Mouse (Mus musculus) lung, adult 2 months (tissue): ENCODE measurements around the gene Cacna1i. TPM values are rescaled to one million over a fixed set of nuclear protein-coding genes. Genes with fewer than 3 reads are reported as not detected.

Experiments used
- DNase-seq: peaks from one replicate; pipeline ENCODE4 v3.0.0; 2022
- H3K4me1 ChIP-seq: fragments of 200-500 bp; 2 replicates; pipeline ENCODE4 v1.6.1; 2011; ENCODE audit warnings: low read length; ENCODE audit not compliant: control insufficient read depth, insufficient read depth
- H3K4me3 ChIP-seq: fragments of 200-500 bp; replicated peaks from 2 replicates; pipeline ENCODE3; 2011; ENCODE audit warnings: low read depth, mild to moderate bottlenecking, control low read depth, low read length; ENCODE audit errors: extremely low read depth
- CTCF ChIP-seq: fragments of 200-500 bp; IDR thresholded peaks from 2 replicates; pipeline ENCODE4 v1.5.1; 2011; ENCODE audit warnings: mild to moderate bottlenecking, low read length, control low read depth; ENCODE audit not compliant: insufficient read depth
- POLR2A ChIP-seq: fragments of 200-500 bp; IDR thresholded peaks from 2 replicates; pipeline ENCODE4 v1.6.1; 2011; ENCODE audit warnings: low read depth, mild to moderate bottlenecking, control low read depth, low read length, borderline replicate concordance; ENCODE audit errors: extremely low read depth
- WGBS: fragments of 180-500 bp; shearing (Covaris S2); methylation state at CpG from one replicate; pipeline ENCODE4 v1.1.7; 2018; 5-methylcytosine and 5-hydroxymethylcytosine counted together
- polyA plus RNA-seq: library from polyadenylated mRNA; depleted of rRNA; stranded (reverse); fragments of >200 nt; gene quantifications from 2 replicates; pipeline ENCODE4 v1.2.3, GENCODE M21; 2012

The Cacna1i gene
- polyA plus RNA-seq, 1 experiment = 1.2 TPM

GRCm38 (mm10) chr15:80271858-80272396, 15.1 kb upstream of the Cacna1i start:
- H3K4me1 ChIP-seq = no peaks in the 10 kb centered on the region
- DNase-seq = no peak
- WGBS = 71% methylated on average over 3 of the region's 3 CpGs
- no peak overlapping the region for H3K4me3 ChIP-seq
- no peak for TF ChIP-seq POLR2A
- TF ChIP-seq CTCF = no peak

- whole genome bisulfite sequencing = 43% methylated on average over 9 of the region's 9 CpGs
- no peak for TF ChIP-seq CTCF
- no peak for TF ChIP-seq POLR2A
Observed at GRCm38 (mm10) chr15:80277107-80277506, 9.9 kb upstream of the Cacna1i start.

GRCm38 (mm10) chr15:80277625-80278024, 9.4 kb upstream of the Cacna1i start:
- DNase-seq = peak; percentile 31
- TF ChIP-seq CTCF (no peak), POLR2A (no peak)
- WGBS = under 1% methylated on average over 6 of the region's 6 CpGs
- Histone ChIP-seq H3K4me1 (no peaks in the 10 kb centered on the region), H3K4me3 (no peak overlapping the region)

More at GRCm38 (mm10) chr15:80277107-80277506, 9.9 kb upstream of the Cacna1i start:
- no peak for DNase-seq
- no peaks in the 10 kb centered on the region for H3K4me1 ChIP-seq
- H3K4me3 ChIP-seq = no peak overlapping the region

- WGBS = 54% methylated on average over 5 of the region's 5 CpGs
- no peak for DNase-seq
- Histone ChIP-seq H3K4me1 (no peaks in the 10 kb centered on the region), H3K4me3 (no peak overlapping the region)
- TF ChIP-seq CTCF (no peak), POLR2A (no peak)
Observed at GRCm38 (mm10) chr15:80278121-80278759, 8.8 kb upstream of the Cacna1i start.

- 76% methylated on average over 2 of the region's 2 CpGs for WGBS
- H3K4me3 ChIP-seq = no peak overlapping the region
Observed at GRCm38 (mm10) chr15:80279053-80279452, 8.0 kb upstream of the Cacna1i start.

GRCm38 (mm10) chr15:80280646-80281045, 6.4 kb upstream of the Cacna1i start:
- Histone ChIP-seq H3K4me1 (no peaks in the 10 kb centered on the region), H3K4me3 (no peak overlapping the region)
- peak; percentile 30 for DNase-seq
- WGBS = 20% methylated on average over 6 of the region's 6 CpGs
- TF ChIP-seq CTCF (peak; percentile 86), POLR2A (no peak)

More at GRCm38 (mm10) chr15:80279053-80279452, 8.0 kb upstream of the Cacna1i start:
- TF ChIP-seq CTCF (no peak), POLR2A (no peak)
- no peak for DNase-seq
- H3K4me1 ChIP-seq = no peaks in the 10 kb centered on the region

GRCm38 (mm10) chr15:80288036-80288435, 998 bp downstream of the Cacna1i start:
- DNase-seq = no peak
- 5% methylated on average over 23 of the region's 23 CpGs for WGBS
- TF ChIP-seq POLR2A = no peak
- no peak for TF ChIP-seq CTCF
- no peak overlapping the region for H3K4me3 ChIP-seq
- no peaks in the 10 kb centered on the region for H3K4me1 ChIP-seq

GRCm38 (mm10) chr15:80289436-80289835, 2.4 kb downstream of the Cacna1i start:
- DNase-seq = peak; percentile 58
- Histone ChIP-seq H3K4me3 (no peak overlapping the region), H3K4me1 (no peaks in the 10 kb centered on the region)
- TF ChIP-seq CTCF = peak; percentile 58
- no peak for TF ChIP-seq POLR2A
- 10% methylated on average over 10 of the region's 10 CpGs for WGBS

GRCm38 (mm10) chr15:80297146-80297545, 10.1 kb downstream of the Cacna1i start:
- H3K4me1 ChIP-seq = no peaks in the 10 kb centered on the region
- DNase-seq = no peak
- TF ChIP-seq CTCF (no peak), POLR2A (no peak)
- H3K4me3 ChIP-seq = no peak overlapping the region
- WGBS = 100% methylated on average over 1 of the region's 1 CpGs

- no peak for TF ChIP-seq POLR2A
- TF ChIP-seq CTCF = no peak
- no peak for DNase-seq
Observed at GRCm38 (mm10) chr15:80303779-80304178, 16.7 kb downstream of the Cacna1i start.

More at GRCm38 (mm10) chr15:80303779-80304178, 16.7 kb downstream of the Cacna1i start:
- no peak overlapping the region for H3K4me3 ChIP-seq
- 69% methylated on average over 14 of the region's 14 CpGs for WGBS
- no peaks in the 10 kb centered on the region for H3K4me1 ChIP-seq
